Comparison of ENCODE assay signal across 32 mouse cellular contexts in the genomic region with DNA sequence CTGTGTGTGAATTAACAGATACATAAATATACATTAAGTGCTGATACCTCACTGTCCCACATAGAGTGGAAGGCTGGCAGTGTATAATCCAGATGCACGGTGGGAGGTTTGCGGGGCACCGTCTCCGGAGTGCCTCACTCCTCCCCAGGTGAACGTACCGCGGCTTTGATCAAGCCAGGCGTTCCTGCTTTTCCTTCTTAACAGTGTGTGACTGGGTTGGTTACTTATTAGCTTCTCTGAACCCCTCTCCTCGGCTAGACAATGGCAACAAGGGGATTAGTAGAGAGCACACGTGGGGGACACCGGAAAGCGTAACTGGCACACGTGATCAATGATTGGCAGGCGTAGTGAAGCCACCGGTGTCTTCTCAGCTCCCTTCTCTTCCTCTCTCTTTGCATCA.
DNase-seq lines count a peak whose midpoint lies in the region; ATAC-seq and TF ChIP-seq lines count a peak whose summit lies in the region.
"Had no signal": no experiment of that assay in that cellular context is flagged by ENCODE, and none has a peak within 500 bp of the region (broad histone marks: within the 10 kb centered on the region; RNA-seq: fewer than 3 reads in every experiment).

No protein-coding gene starts in this region.

- no peaks in the 10 kb centered on the region for H3K27me3 ChIP-seq in kidney, embryonic 15.5 days
- H3K27me3 ChIP-seq in intestine, embryonic 15.5 days (replicated peaks) = no peaks in the 10 kb centered on the region
- H3K27me3 ChIP-seq in midbrain, embryonic 15.5 days (replicated peaks) = no peaks in the 10 kb centered on the region
- H3K27me3 ChIP-seq: forebrain, embryonic 12.5 days; heart, embryonic 12.5 days; liver, embryonic 13.5 days; megakaryocyte, embryonic 14.5 days; neural tube, embryonic 15.5 days had no signal

- no peaks in the 10 kb centered on the region for H3K9me3 ChIP-seq in kidney, embryonic 15.5 days (replicated peaks)
- H3K9me3 ChIP-seq in intestine, embryonic 15.5 days = no peaks in the 10 kb centered on the region
- no peaks in the 10 kb centered on the region for H3K9me3 ChIP-seq in midbrain, embryonic 15.5 days
- H3K9me3 ChIP-seq: forebrain, embryonic 12.5 days; heart, embryonic 12.5 days; limb, embryonic 10.5 days; limb, embryonic 15.5 days; liver, embryonic 13.5 days; neural tube, embryonic 15.5 days had no signal

- H3K4me1 ChIP-seq in kidney, embryonic 15.5 days = 0 out of 2 replicates have a peak, but pooled peaks cover 7% of the 10 kb centered on the region
- no peaks in the 10 kb centered on the region for H3K4me1 ChIP-seq in intestine, embryonic 15.5 days (replicated peaks)
- H3K4me1 ChIP-seq in midbrain, embryonic 15.5 days = no peaks in the 10 kb centered on the region
- H3K4me1 ChIP-seq: heart, embryonic 12.5 days; limb, embryonic 15.5 days; liver, embryonic 13.5 days; megakaryocyte, embryonic 14.5 days had no signal

- TF ChIP-seq CTCF in brain, embryonic 14.5 days (IDR thresholded peaks at IDR 0.05; ENCODE audit: borderline replicate concordance, extremely low read depth, insufficient read depth, insufficient read length) = no peak

- ATAC-seq in kidney, embryonic 15.5 days (replicated peaks; ENCODE audit: low FRiP score) = peak; percentile 80
- peak; percentile 55; the same call in 1 of the 2 replicates for ATAC-seq in intestine, embryonic 15.5 days
- no peak; the same call in 1 of the 2 replicates for ATAC-seq in midbrain, embryonic 15.5 days (replicated peaks)
- ATAC-seq: inflammation-experienced regulatory T-cells, adult 6 months; lung, postnatal 0 days had no signal

- H3K9ac ChIP-seq in kidney, embryonic 15.5 days = no peak overlapping the region
- H3K9ac ChIP-seq in intestine, embryonic 15.5 days = no peak overlapping the region
- H3K9ac ChIP-seq in midbrain, embryonic 15.5 days = no peak overlapping the region
- H3K9ac ChIP-seq: forebrain, embryonic 12.5 days; heart, embryonic 12.5 days; hindbrain, embryonic 14.5 days; limb, embryonic 15.5 days; liver, embryonic 13.5 days; neural tube, embryonic 15.5 days had no signal

- no peak overlapping the region for H3K27ac ChIP-seq in kidney, embryonic 15.5 days
- H3K27ac ChIP-seq in intestine, embryonic 15.5 days = no peak overlapping the region
- H3K27ac ChIP-seq in midbrain, embryonic 15.5 days = no peak overlapping the region
- H3K27ac ChIP-seq: forebrain, embryonic 12.5 days; heart, adult 2 months; hindbrain, embryonic 14.5 days; limb, embryonic 10.5 days; limb, embryonic 15.5 days; liver, embryonic 13.5 days; neural tube, embryonic 15.5 days had no signal

- DNase-seq in kidney, postnatal 25 days = no peak
- DNase-seq in brain, embryonic 14.5 days (ENCODE audit: low read depth) = peak; percentile 46
- no peak for DNase-seq in spleen, postnatal 36 days (ENCODE audit: low spot score in 2 of 2)
- no peak for DNase-seq in gastrocnemius, postnatal 25 days
- DNase-seq: adrenal gland, postnatal 36 days; B cell, adult 2 months; cerebellum, adult 2 months; cerebellum, postnatal 14 days; gastrocnemius, postnatal 36 days; heart, adult 2 months; kidney, postnatal 36 days; layer of hippocampus, postnatal 36 days; liver, embryonic 13.5 days; lung, adult 18-20 months; lung, postnatal 4 days; retina, postnatal 1 day; right cerebral cortex, postnatal 14 days; thymus, adult 18-20 months; thymus, postnatal 36 days had no signal

- H3K36me3 ChIP-seq in kidney, embryonic 15.5 days = no peaks in the 10 kb centered on the region
- no peaks in the 10 kb centered on the region for H3K36me3 ChIP-seq in intestine, embryonic 15.5 days
- H3K36me3 ChIP-seq in midbrain, embryonic 15.5 days (replicated peaks) = no peaks in the 10 kb centered on the region
- H3K36me3 ChIP-seq: forebrain, embryonic 12.5 days; heart, embryonic 12.5 days; limb, embryonic 10.5 days; limb, embryonic 15.5 days; liver, embryonic 13.5 days; neural tube, embryonic 15.5 days had no signal

- TF ChIP-seq POLR2A in brain, embryonic 14.5 days (IDR thresholded peaks at IDR 0.05; ENCODE audit: borderline replicate concordance, extremely low read depth, insufficient read depth, insufficient read length, poor library complexity, severe bottlenecking) = no peak

- H3K4me3 ChIP-seq in kidney, embryonic 15.5 days (replicated peaks) = no peak overlapping the region
- H3K4me3 ChIP-seq in intestine, embryonic 15.5 days (replicated peaks) = no peak overlapping the region
- H3K4me3 ChIP-seq in midbrain, embryonic 15.5 days = no peak overlapping the region; the same call in 1 of the 2 replicates
- H3K4me3 ChIP-seq: erythroblast, embryonic 14.5 days; forebrain, embryonic 12.5 days; heart, adult 2 months; heart, embryonic 12.5 days; limb, embryonic 10.5 days; limb, embryonic 15.5 days; liver, embryonic 13.5 days; megakaryocyte, embryonic 14.5 days; neural tube, embryonic 15.5 days had no signal

- 64% methylated on average over 15 of the region's 15 CpGs for WGBS in kidney, embryonic 15.5 days
- 70% methylated on average over 15 of the region's 15 CpGs for WGBS in intestine, embryonic 15.5 days
- 47% methylated on average over 15 of the region's 15 CpGs for WGBS in midbrain, embryonic 15.5 days

- 0 out of 2 replicates have a peak overlapping the region, but pooled peaks have one; percentile 12 for H3K4me2 ChIP-seq in kidney, embryonic 15.5 days
- H3K4me2 ChIP-seq in intestine, embryonic 15.5 days (replicated peaks) = no peak overlapping the region
- H3K4me2 ChIP-seq in midbrain, embryonic 15.5 days = 0 out of 2 replicates have a peak overlapping the region, but pooled peaks have one; percentile 21
- H3K4me2 ChIP-seq: forebrain, embryonic 12.5 days; heart, embryonic 12.5 days; hindbrain, embryonic 14.5 days; limb, embryonic 15.5 days; liver, embryonic 13.5 days; neural tube, embryonic 15.5 days had no signal
